Mouse (Mus musculus) Patski (cell line): Measurements from ENCODE around the gene Brox. TPM values are rescaled to one million over a fixed set of nuclear protein-coding genes. Genes with fewer than 3 reads are reported as not detected.
"Not testable (repeated sequence)": the region's sequence is repeated elsewhere in the genome, so short reads cannot be mapped to it uniquely, and the experiment has no call there.

Source experiments
- ATAC-seq: fragments of 100-300 bp; one replicate; pipeline ENCODE4 v1.8.0; 2021
- CTCF ChIA-PET: fragments of 350-600 bp; sonication (Branson Sonifier 250); formaldehyde crosslinking; loops from one replicate; lab custom pipeline; 2022; ENCODE audit warnings: inconsistent platforms; lab: Charles Lee
- POLR2A ChIA-PET: fragments of 350-600 bp; sonication (Branson Sonifier 250); formaldehyde crosslinking; loops from one replicate; lab custom pipeline; 2022; ENCODE audit warnings: antibody characterized with exemption, inconsistent platforms; lab: Charles Lee
- DNase-seq: peaks from one replicate; pipeline ENCODE4 v3.0.0-alpha.2; 2011; ENCODE audit warnings: low read depth, low spot score
- H3K27me3 ChIP-seq: fragments of 371-371 bp; one replicate; pipeline ENCODE4 v1.5.1; 2021
- CTCF ChIP-seq: fragments of 100-300 bp; IDR thresholded peaks from one replicate; pipeline ENCODE4 v1.5.1; 2021
- in situ Hi-C: fragments of 300-500 bp; cut with MboI; formaldehyde crosslinking; loops from 3 replicates; pipeline ENCODE4 v1.11.1; 2018; ENCODE audit warnings: low pct_unique_long_range_greater_than_20kb, mixed read lengths
- polyA plus RNA-seq: library from polyadenylated mRNA; unstranded; gene quantifications from one replicate; pipeline ENCODE4 v1.2.3, GENCODE M21; 2021

Brox gene
- polyA plus RNA-seq, 1 experiment from 2014 or later = 58.9 TPM

- no peak for TF ChIP-seq CTCF
- CTCF ChIA-PET = interaction anchor here (1.0 to 1.6 kb wide), 3 partner anchors 11 to 29 kb away, joined by 3 to 4 read pairs (median 3); no protein-coding TSS in a partner anchor
- POLR2A ChIA-PET = no interaction called here
- in situ Hi-C loops = no loop called here
- DNase-seq = no peak
- no peak for ATAC-seq
- H3K27me3 ChIP-seq = no peaks in the 10 kb centered on the region
These were observed 15.0 kb upstream of the Brox start for GRCm38 (mm10) chr1:183312076-183312475.

DNA sequence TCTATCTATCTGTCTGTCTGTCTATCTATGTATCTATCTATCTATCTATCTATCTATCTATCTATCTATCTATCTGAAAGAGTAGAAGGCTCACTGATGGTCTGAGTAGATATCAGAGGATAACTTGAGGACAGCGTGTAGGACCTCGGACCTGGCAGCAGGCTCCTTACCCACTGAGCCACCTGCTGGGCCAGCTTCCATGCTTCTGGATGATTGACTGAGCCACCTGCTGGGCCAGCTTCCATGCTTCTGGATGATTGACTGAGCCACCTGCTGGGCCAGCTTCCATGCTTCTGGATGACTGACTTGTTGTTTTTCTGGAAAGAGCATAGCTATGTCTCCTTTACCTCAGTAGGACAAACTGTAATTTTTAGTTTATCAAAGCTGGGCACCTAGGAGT lies 12.5 kb upstream of the Brox start:
- in situ Hi-C loops, ATAC-seq, DNase-seq, POLR2A ChIA-PET, H3K27me3 ChIP-seq: not testable (repeated sequence)
- CTCF ChIA-PET = interaction anchor here (1.0 kb wide), 1 partner anchor 15 kb away, joined by 3 read pairs; no protein-coding TSS in a partner anchor

DNA sequence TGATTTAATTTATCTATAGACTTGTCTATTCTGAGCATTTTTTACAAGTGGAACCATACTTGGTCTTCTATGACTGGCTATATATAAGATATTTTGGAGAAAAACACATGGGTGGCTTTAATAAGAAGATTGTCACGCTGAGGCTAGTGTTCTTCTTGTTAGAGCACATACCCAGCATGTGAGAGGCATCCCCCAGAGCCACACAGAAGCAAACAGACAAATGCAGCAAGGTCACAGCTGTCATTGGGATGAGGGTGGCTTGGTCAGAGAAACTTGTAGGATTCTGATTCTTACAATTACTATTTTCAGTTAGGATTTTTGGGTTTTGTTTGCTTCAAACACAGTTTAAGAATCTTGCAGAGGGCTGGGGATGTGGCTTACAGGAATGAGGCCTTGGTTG lies 11.4 kb upstream of the Brox start:
- POLR2A ChIA-PET = no interaction called here
- H3K27me3 ChIP-seq = no peaks in the 10 kb centered on the region

DNA sequence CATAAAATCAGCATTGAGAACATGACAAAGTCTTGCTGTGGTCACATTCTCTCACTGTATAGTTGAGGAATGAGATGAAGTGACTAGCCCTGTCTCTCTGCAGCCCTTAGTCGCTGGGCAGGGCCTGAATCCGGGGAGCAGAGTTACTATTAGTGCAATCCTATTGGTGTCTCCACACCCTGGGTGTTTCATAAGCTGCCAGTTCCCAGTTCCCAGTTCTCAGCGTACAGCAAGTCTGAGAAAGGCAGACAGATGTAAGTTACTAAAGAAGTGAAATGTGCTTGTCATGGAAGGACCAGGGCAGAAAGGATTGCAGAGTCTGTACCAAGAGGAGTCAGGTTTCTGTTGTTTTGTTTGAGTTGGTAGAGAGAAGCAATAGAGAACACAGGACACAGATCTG lies 10.5 kb upstream of the Brox start:
- ATAC-seq (no peak), DNase-seq (no peak)
- no peak for TF ChIP-seq CTCF
- ChIA-PET CTCF (no interaction called here), POLR2A (no interaction called here)
- in situ Hi-C loops = no loop called here
- H3K27me3 ChIP-seq = no peaks in the 10 kb centered on the region

More for the DNA sequence above, 11.4 kb upstream of the Brox start:
- CTCF ChIA-PET = no interaction called here
- in situ Hi-C loops = no loop called here
- no peak for TF ChIP-seq CTCF
- ATAC-seq (no peak), DNase-seq (no peak)

DNA sequence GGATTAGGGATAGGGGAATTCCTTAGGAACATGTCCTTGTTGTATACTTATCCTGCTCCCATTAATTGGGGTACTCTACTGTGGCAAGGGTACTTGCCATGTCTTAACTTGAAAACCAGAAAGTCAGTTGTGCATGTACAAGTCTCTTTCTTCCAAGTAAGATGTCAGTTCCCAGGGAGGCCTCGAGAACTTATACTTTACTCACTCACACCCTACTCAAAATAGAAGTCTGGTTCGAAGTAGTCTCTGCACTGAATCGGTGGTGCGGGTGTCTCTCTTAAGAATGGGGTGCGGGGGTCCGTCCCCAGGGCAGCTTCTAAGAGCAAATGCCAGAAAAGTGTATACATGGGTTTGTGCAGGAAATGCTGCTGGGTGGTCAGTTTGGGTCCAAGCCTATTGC lies 2.1 kb upstream of the Brox start:
- no peak for TF ChIP-seq CTCF
- DNase-seq (no peak), ATAC-seq (no peak)
- POLR2A ChIA-PET = no interaction called here
- in situ Hi-C loops = no loop called here
- no peaks in the 10 kb centered on the region for H3K27me3 ChIP-seq
- CTCF ChIA-PET = interaction anchor here (1.8 kb wide), 1 partner anchor 17 kb away, joined by 4 read pairs; no protein-coding TSS in a partner anchor

DNA sequence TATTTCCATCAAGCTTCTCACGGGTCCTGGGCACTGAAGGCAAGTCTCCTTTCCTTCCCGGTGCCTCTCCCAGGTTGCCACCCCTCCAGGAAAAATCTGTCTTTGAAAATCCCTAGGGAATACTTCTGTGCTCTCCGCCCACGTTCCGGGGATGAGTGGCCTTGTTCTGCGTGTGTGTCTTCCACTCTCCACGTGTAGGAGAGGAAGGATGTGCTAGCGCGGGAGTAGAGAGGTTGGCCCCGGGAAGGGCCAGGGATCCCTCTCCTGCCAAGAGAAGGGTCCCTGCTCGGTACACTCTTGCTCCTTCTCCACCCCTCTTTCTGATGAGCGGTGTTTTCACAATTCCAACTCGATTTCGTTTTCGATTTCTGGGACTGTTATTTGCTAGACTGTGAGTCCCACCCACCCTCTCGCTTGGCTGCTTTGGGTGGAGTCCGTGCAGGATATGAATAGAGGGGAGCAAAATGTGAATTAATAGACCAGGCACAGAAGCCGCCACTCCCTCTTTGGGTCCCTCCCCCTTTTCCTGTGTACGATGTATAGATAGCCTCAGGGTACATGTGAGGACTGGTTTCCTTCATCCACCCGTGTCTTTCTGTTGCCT lies 919 bp upstream of the Brox start:
- H3K27me3 ChIP-seq = no peaks in the 10 kb centered on the region
- ChIA-PET CTCF (interaction anchor here (1.3 to 1.8 kb wide), 2 partner anchors 8 to 18 kb away, joined by 3 to 4 read pairs; no protein-coding TSS in a partner anchor), POLR2A (interaction anchor here (0.6 to 1.6 kb wide), 3 partner anchors 9 to 28 kb away, joined by 3 to 6 read pairs (median 3); no protein-coding TSS in a partner anchor)
- ATAC-seq = peak; percentile 6
- in situ Hi-C loops = no loop called here
- TF ChIP-seq CTCF = no peak
- DNase-seq = no peak

DNA sequence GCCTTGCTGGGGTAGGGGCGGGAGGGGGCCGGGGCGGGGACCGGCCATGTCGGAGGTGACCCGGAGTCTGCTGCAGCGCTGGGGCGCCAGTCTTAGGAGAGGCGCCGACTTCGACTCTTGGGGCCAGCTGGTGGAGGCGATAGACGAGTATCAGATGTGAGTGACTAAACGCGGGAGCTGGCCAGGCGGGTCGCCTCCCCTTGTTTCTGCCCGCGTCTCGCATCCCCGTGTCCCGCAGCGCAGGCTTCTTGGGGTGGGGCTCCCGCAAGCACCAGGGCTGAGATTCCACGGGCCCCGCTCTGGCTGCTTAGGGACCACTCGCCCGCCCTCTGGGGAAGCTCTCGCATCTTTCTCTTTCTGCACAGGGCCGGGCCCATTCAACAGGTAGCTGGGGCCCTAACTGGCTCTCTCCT lies 410 bp upstream of the Brox start:
- ChIA-PET CTCF (interaction anchor here (1.3 to 1.8 kb wide), 2 partner anchors 9 to 18 kb away, joined by 3 to 4 read pairs; no protein-coding TSS in a partner anchor), POLR2A (interaction anchor here (0.6 to 1.6 kb wide), 2 partner anchors 9 to 28 kb away, joined by 3 to 6 read pairs; no protein-coding TSS in a partner anchor)
- TF ChIP-seq CTCF = no peak
- H3K27me3 ChIP-seq = no peaks in the 10 kb centered on the region
- ATAC-seq (peak; percentile 52), DNase-seq (no peak)
- in situ Hi-C loops = no loop called here

- CTCF ChIA-PET = no interaction called here
- in situ Hi-C loops = no loop called here
- DNase-seq = no peak
- no peak for TF ChIP-seq CTCF
- H3K27me3 ChIP-seq = no peaks in the 10 kb centered on the region
- ATAC-seq = peak; percentile 5
- POLR2A ChIA-PET = interaction anchor here (1.6 kb wide), 1 partner anchor 8 kb away, joined by 6 read pairs; no protein-coding TSS in a partner anchor
These were observed 604 bp downstream of the Brox start, which contains the start of gene Aida for GRCm38 (mm10) chr1:183296465-183296864. Gene Aida (plus strand): TSS chr1:183296590.

- ATAC-seq = no peak
- POLR2A ChIA-PET = no interaction called here
- no peaks in the 10 kb centered on the region for H3K27me3 ChIP-seq
- CTCF ChIA-PET = no interaction called here
- in situ Hi-C loops = no loop called here
- no peak for TF ChIP-seq CTCF
- no peak for DNase-seq
These were observed 7.5 kb downstream of the Brox start for GRCm38 (mm10) chr1:183289576-183289975.

DNA sequence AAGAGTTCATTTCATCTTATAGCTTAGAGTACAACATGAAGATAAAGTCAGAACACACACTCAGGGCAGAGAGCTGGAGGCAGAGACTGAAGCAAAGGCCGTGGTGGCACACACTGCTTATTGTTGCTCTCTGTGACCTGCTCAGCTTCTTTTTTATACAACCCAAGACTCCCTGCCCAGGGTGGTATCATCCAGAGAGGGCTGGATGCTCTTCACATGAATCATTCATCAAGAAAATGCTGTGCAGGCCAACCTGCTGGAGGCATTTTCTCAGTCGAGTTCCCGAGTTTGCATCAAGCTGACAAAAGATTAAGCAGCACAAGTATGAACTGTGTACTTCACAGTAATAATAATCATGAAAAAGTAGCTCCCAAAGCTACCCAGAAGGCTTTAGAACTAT lies 8.7 kb downstream of the Brox start:
- TF ChIP-seq CTCF = no peak
- CTCF ChIA-PET = no interaction called here
- no peaks in the 10 kb centered on the region for H3K27me3 ChIP-seq
- POLR2A ChIA-PET = interaction anchor here (1.3 kb wide), 1 partner anchor 9 kb away, joined by 6 read pairs; the partner anchor contains the start of gene Brox
- in situ Hi-C loops = no loop called here
- DNase-seq = no peak
- no peak for ATAC-seq

- no peaks in the 10 kb centered on the region for H3K27me3 ChIP-seq
- TF ChIP-seq CTCF = no peak
- CTCF ChIA-PET = no interaction called here
- in situ Hi-C loops = loop anchor here (10.0 kb wide), 1 partner anchor 721 kb away; no protein-coding TSS in a partner anchor
- POLR2A ChIA-PET = no interaction called here
- no peak for ATAC-seq
- no peak for DNase-seq
These were observed 21.3 kb downstream of the Brox start for GRCm38 (mm10) chr1:183275763-183276162.
